Mouse (Mus musculus) liver, embryonic 11.5 days (tissue): ENCODE results near the gene Gm3776. TPM values are rescaled to one million over a fixed set of nuclear protein-coding genes. Genes with fewer than 3 reads are reported as not detected.
"Not testable (repeated sequence)": the region's sequence is repeated elsewhere in the genome, so short reads cannot be mapped to it uniquely, and the experiment has no call there.

Experiments used
- ATAC-seq: fragments of 200-750 bp; cut with Nextera tagmentation; replicated peaks from 2 replicates; pipeline ENCODE4 v1.8.0; 2017; ENCODE audit warnings: moderate number of reproducible peaks, mild to moderate bottlenecking, moderate TSS enrichment, moderate library complexity; ENCODE audit not compliant: low FRiP score
- DNase-seq: peaks from one replicate; pipeline ENCODE4 v3.0.0-alpha.2; 2017; ENCODE audit warnings: low spot score
- H3K27ac ChIP-seq: fragments of 300-500 bp; sonication (generic); 2 replicates; pipeline ENCODE4 v1.5.1; 2014; ENCODE audit warnings: mild to moderate bottlenecking, low read depth, low read length, control low read depth
- H3K27me3 ChIP-seq: fragments of 300-500 bp; sonication (generic); replicated peaks from 2 replicates; pipeline ENCODE4 v1.6.1; 2014; ENCODE audit warnings: low read length, mixed read lengths; ENCODE audit not compliant: control insufficient read depth, insufficient read depth
- H3K36me3 ChIP-seq: fragments of 300-500 bp; sonication (generic); 2 replicates; pipeline ENCODE4 v1.6.1; 2014; ENCODE audit warnings: mild to moderate bottlenecking, low read length, moderate library complexity, mixed read lengths; ENCODE audit not compliant: control insufficient read depth, insufficient read depth
- H3K4me1 ChIP-seq: fragments of 300-500 bp; sonication (generic); replicated peaks from 2 replicates; pipeline ENCODE4 v1.6.1; 2014; ENCODE audit warnings: low read length, mixed read lengths; ENCODE audit not compliant: control insufficient read depth, insufficient read depth
- H3K4me2 ChIP-seq: fragments of 300-500 bp; sonication (generic); 2 replicates; pipeline ENCODE4 v1.6.1; 2014; ENCODE audit warnings: mild to moderate bottlenecking, control low read depth, moderate library complexity
- H3K4me3 ChIP-seq: fragments of 300-500 bp; sonication (generic); 2 replicates; pipeline ENCODE4 v1.5.1; 2014; ENCODE audit warnings: low read depth, low read length, control low read depth
- H3K9ac ChIP-seq: fragments of 300-500 bp; sonication (generic); 2 replicates; pipeline ENCODE4 v1.6.1; 2014; ENCODE audit warnings: low read depth, low read length, control low read depth
- H3K9me3 ChIP-seq: fragments of 300-500 bp; sonication (generic); 2 replicates; pipeline ENCODE4 v1.6.1; 2016; ENCODE audit warnings: low read length, inconsistent platforms, mixed read lengths; ENCODE audit not compliant: control insufficient read depth
- WGBS: fragments of 180-500 bp; shearing (Covaris S2); extraction: QIAGEN DNeasy Blood & Tissue Kit; methylation state at CpG from one replicate; pipeline ENCODE4 v1.1.7; 2014; 5-methylcytosine and 5-hydroxymethylcytosine counted together
- polyA plus RNA-seq: library from polyadenylated mRNA; unstranded; fragments of >200 nt; fragmentation: Nextera tagmentation; extraction: Ambion mirVana; gene quantifications from 2 replicates; pipeline ENCODE4 v1.2.1, GENCODE M21; 2014

Gm3776 gene
- polyA plus RNA-seq, 1 experiment from 2014 or later, result not detected

DNA sequence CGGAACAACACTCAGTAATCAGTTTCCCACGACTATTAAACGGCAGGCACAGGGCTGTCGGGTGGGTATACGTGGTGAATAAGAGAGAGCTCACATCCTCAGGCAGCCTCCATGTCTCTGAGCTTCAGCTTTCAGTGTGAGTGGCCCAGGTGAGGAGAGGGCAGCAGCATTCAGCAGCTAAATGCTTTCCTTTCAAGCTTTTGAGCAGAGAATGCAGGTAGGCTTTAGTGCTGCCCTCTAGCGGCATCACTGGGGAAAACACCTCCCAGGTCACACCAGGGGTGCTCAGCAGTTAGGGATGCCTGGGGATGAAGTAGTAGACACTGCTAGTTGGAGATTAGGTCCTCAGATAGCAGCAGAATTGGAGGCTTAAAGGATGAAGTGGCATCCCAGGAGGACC, 2.8 kb downstream of the Gm3776 start:
- ATAC-seq, result peak; percentile 29
- not testable (repeated sequence) for DNase-seq, H3K9me3 ChIP-seq, H3K27me3 ChIP-seq, H3K27ac ChIP-seq, H3K36me3 ChIP-seq, H3K4me1 ChIP-seq, H3K4me3 ChIP-seq, H3K9ac ChIP-seq, H3K4me2 ChIP-seq
- WGBS, result 0% methylated on average over 1 of the region's 6 CpGs

DNA sequence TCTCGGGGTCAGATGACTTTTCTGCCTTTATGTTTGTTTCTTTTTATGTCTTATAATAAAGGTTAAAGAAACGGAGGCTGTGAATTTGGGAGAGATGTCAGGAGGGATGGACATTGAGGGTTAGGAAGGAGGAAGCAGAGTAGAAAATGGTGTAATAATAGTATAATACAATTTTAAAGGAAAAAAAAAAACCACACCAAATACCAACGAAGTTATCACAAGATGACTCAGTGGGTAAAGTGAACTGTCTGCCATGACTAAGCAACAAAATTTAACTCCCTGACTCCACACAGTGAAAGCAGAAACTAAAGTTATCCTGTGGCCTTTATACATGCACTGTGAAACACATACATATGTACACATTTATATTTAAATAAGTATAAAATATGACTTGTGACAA, 14.0 kb downstream of the Gm3776 start:
- H3K9me3 ChIP-seq, H3K4me3 ChIP-seq, H3K4me2 ChIP-seq, ATAC-seq, DNase-seq, H3K27me3 ChIP-seq, H3K4me1 ChIP-seq, H3K36me3 ChIP-seq, H3K27ac ChIP-seq, H3K9ac ChIP-seq: not testable (repeated sequence)
- 53% methylated on average over 3 of the region's 3 CpGs for WGBS

DNA sequence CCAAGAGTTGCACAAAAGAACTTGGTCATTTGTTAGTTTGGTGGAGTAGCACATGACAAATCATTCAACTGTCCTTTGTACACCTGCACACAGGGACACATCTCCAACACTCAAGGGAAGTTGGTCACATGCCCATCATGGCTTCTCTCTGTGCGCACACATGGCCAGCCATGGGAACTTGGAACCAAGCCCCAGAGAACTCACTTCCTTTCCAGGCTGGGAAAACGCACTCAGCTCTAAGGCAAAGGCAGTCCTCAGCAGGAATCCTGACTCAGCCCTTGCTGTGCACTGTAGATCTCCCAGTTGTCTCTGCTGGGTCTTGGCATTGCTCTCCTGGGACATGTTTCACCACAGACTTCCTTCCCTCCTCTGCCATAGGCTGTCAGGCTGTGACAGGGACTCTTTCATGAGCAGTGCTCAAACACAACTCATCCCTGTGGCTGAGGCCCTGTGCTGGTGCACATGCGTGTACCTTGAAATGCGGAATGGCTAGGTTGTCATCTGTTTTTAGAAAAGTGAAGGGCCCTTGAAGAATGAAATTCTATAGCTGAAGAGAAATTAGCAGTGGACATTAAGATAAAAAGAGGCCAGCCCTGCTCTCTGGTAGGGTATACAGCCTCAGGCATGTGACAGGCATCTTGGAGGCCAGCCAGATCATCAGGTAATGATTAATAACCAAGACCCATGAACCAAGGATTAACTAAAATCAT, 25.2 kb downstream of the Gm3776 start:
- DNase-seq, H3K9me3 ChIP-seq, H3K27me3 ChIP-seq, ATAC-seq, H3K4me1 ChIP-seq, H3K4me2 ChIP-seq, H3K36me3 ChIP-seq, H3K4me3 ChIP-seq, H3K9ac ChIP-seq, H3K27ac ChIP-seq: not testable (repeated sequence)
- WGBS, result 85% methylated on average over 4 of the region's 4 CpGs

DNA sequence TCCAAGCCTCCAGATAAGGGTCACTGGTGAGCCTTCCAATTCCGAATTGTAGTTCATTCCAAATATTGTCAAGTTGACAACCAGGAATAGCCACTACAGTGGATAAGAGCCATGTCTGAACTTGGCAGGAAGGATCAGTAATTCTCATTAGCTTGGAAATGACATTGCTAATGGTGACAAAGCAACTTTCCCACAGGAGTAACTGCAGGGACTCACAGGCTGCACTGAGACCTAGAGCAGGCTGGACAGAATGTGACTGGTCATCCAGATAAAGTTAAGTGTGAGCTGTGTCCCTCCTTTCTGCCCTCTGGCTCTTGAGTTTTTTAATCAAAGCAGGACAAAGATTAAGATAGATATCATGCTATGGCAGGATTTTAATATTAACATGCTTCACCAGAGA, 32.1 kb downstream of the Gm3776 start:
- H3K27me3 ChIP-seq, H3K4me3 ChIP-seq, H3K4me1 ChIP-seq, H3K4me2 ChIP-seq, H3K36me3 ChIP-seq, H3K9ac ChIP-seq, H3K27ac ChIP-seq, ATAC-seq, H3K9me3 ChIP-seq, DNase-seq: not testable (repeated sequence)
- WGBS, result 33% methylated on average over 1 of the region's 1 CpGs

DNA sequence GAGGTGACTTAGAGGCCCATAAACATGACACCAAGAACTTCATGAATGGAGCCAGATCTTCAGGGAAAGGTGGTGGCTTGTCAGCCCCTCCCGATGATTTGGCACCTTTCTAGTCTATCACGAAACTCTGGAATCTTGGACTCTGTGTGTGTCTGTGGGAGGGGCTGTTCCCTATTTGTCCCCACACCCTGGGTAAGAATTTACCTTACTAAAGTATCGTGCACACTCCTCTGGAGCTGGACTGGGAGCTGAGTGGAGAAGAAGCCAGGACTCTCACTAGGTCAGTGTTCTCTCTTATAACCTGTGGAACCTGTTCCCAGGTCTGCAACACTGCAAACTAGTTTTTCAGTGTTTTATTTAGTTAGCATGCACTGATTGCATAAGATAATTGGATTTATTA, 32.8 kb downstream of the Gm3776 start, which contains the start of gene Gm10639:
Gene Gm10639, plus strand, starts transcription at position 201 of the 400 bp plus-strand sequence.
- 74% methylated on average over 3 of the region's 3 CpGs for WGBS
- ATAC-seq, DNase-seq, H3K27ac ChIP-seq, H3K9me3 ChIP-seq, H3K27me3 ChIP-seq, H3K9ac ChIP-seq, H3K36me3 ChIP-seq, H3K4me1 ChIP-seq, H3K4me2 ChIP-seq, H3K4me3 ChIP-seq: not testable (repeated sequence)

DNA sequence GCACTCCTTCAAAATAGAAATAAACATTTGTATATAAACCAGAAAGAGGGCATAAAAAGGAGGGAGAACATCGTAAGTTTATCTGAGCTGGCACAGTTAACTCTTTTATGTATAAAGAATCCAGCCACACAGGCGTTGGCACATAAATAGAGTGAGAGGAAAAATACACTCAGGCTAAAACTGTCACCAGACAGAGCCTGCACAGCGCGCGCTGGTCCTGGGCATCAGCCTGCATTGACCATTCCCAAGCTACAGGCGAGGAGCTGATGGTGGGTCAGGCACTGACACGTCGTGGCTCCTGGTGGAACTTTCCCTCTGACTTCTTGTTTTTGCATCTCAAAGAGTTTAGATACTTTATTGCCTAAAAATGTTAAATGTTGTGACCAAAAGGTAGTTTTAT, 35.5 kb downstream of the Gm3776 start:
- not testable (repeated sequence) for H3K4me1 ChIP-seq, H3K36me3 ChIP-seq, H3K27ac ChIP-seq, ATAC-seq, H3K27me3 ChIP-seq, DNase-seq, H3K9me3 ChIP-seq, H3K4me3 ChIP-seq, H3K9ac ChIP-seq, H3K4me2 ChIP-seq
- 83% methylated on average over 8 of the region's 8 CpGs for WGBS

DNA sequence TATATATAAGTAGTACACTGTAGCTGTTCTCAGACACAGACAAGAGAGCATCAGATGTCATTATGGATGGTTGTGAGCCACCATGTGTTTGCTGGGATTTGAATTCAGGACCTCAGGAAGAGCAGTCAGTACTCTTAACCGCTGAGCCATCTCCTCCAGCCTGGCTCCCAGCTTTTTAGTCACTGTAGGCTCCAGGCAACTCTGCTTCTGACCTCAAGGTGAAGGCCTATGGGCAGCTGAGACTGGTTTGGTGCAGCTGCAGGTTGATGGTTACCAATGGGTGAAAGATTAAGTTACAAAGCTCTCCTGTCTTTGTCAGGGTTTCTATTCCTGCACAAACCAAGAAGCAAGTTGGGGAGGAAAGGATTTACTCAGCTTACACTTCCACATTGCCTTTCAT, 36.8 kb downstream of the Gm3776 start:
- not testable (repeated sequence) for DNase-seq, H3K36me3 ChIP-seq, H3K4me1 ChIP-seq, H3K27ac ChIP-seq, ATAC-seq, H3K9me3 ChIP-seq, H3K27me3 ChIP-seq, H3K4me2 ChIP-seq, H3K9ac ChIP-seq, H3K4me3 ChIP-seq
- WGBS, result 85% methylated on average over 1 of the region's 1 CpGs

DNA sequence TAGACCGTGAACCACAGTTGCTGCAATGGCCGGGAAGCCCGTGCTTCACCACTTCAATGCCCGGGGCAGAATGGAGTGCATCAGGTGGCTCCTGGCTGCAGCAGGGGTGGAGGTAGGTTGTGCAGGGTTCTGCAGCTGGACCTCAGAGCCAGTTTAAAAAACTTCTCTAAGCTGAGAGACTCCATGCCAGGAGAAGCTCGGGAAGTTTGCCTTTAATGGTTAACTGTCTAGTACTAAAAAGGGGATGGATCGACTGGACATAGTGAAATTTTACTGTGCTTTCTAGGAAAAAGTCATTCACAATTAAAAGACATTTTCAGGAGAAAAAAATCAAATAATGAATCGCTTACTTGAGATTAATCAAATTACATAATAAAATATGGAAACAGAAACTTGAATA, 37.9 kb downstream of the Gm3776 start:
- not testable (repeated sequence) for H3K27me3 ChIP-seq, H3K36me3 ChIP-seq

DNA sequence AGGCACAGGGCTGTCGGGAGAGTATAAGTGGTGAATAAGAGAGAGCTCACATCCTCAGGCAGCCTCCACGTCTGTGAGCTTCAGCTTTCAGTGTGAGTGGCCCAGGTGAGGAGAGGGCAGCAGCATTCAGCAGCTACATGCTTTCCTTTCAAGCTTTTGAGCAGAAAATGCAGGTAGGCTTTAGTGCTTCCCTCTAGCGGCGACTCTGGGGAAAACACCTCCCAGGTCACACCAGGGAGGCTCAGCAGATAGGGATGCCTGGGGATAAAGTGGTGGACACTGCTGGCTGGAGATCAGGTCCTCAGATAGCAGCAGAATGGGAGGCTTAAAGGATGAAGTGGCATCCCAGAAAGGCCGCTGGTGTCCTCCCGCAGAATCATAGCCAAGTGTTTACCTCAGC, 39.2 kb downstream of the Gm3776 start:
- not testable (repeated sequence) for H3K9me3 ChIP-seq, H3K4me1 ChIP-seq, H3K4me2 ChIP-seq, ATAC-seq, H3K4me3 ChIP-seq, H3K27me3 ChIP-seq, H3K36me3 ChIP-seq, H3K9ac ChIP-seq, H3K27ac ChIP-seq
- 9% methylated on average over 6 of the region's 6 CpGs for WGBS
- peak; percentile 46 for DNase-seq

More for the DNA sequence above, 37.9 kb downstream of the Gm3776 start:
- not testable (repeated sequence) for H3K4me3 ChIP-seq, ATAC-seq, H3K9ac ChIP-seq, H3K9me3 ChIP-seq, H3K27ac ChIP-seq, DNase-seq, H3K4me1 ChIP-seq, H3K4me2 ChIP-seq
- 82% methylated on average over 4 of the region's 7 CpGs for WGBS
